Mouse (Mus musculus) cerebellum, adult 2 months (tissue): ENCODE data around the gene Spata32.

ENCODE experiments used
- CTCF ChIP-seq: fragments of 200-500 bp; IDR thresholded peaks from 2 replicates; pipeline ENCODE4 v1.5.1; 2011; ENCODE audit warnings: low read depth, mild to moderate bottlenecking, control low read depth, low read length, moderate library complexity, borderline replicate concordance; ENCODE audit not compliant: insufficient read depth
- POLR2A ChIP-seq: fragments of 200-500 bp; IDR thresholded peaks from 2 replicates; pipeline ENCODE4 v1.6.1; 2011; ENCODE audit warnings: low read length, control low read depth, borderline replicate concordance; ENCODE audit not compliant: insufficient read depth

DNA sequence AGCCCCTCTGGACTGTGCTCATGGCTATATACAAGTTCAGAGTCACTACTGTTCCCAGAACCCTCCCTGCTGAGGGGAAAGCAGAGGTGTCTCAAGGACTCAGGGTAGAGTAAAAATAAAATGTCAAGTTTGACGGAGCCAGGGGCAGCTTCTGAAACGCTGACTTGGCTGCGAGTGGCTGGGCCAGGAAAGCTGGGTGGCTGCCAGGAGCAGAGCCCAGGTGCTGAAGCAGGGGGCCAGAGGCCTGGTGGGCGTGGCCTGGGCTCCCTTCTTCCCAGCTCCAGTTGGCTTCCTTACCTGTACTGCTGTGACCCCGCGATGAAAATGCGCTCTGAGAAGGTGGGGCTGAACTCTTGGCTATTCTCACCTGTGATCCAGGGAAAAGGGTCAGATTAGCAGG is 22.5 kb upstream of the Spata32 start:
- TF ChIP-seq POLR2A (no peak), CTCF (no peak)
